Mouse (Mus musculus) frontal cortex, postnatal 10 days (tissue): ENCODE data around the gene Alx1.
A peak's percentile ranks its signal among the peaks of the same experiment; 100 is the strongest.

Source experiments
- DNase-seq, 2 experiments: peaks; one replicate each; pipeline ENCODE4 v3.0.0; 2022; ENCODE audit warnings: low spot score in 2 of 2, mixed read lengths in 1 of 2

Alx1 gene

DNA sequence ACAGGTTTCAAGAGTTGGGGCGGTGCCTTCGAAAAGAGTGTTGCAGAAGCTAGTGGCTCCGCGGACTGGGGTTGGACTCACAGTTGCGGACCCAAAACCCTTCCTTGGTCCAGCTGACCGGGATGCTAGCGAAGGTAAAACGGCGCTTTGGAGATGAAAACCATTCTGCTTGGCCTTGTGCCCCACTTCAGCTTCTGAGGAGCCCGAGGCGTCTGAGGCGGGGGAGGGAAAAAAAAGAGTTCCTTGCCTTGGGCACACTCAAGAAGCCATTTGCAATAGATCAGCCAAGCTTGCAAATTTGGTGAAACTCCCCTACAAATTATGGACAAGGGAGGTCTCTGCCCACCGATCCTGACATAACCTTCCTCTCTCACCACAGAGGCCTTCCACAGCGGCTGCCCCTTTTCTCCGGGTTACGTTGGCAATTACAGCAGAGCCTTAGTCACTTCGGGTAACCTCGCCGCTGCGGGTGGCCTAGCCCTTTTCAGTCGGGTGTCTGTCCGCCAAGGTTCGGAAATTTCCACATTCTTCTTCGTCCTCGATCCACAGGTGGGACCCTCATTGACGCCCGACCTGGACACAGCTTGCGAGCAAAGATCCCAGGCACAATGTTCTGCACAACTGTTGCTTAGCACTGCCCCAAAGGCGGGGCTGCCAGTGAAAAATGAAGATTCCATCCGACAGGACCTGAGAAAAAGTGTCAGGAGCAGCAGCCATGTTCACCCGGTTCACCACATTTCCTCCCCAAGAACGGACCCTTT lies at the start of gene Alx1:
Alx1 (minus strand) TSS at position 486 of the 761 bp plus-strand sequence.
- DNase-seq: no peak

DNA sequence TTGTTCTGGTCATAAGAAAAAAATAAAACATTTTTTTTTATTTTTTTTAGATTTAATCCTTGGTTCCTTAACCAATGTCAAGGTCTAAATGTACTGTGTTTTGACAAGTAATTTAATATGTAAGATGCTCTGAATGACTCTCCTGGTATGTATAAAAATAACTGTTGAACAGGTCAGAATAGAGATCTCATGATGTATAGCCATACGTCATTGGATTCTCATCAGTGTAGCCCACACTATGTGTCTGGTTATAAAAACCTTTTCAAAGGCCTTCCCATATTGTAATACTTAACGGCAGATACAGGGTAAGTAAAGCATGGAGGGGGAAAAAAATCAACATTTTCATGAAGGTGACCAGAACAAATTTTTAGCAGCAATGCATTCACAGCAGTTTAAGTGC lies 19.6 kb upstream of the Alx1 start:
- DNase-seq: no peak

DNA sequence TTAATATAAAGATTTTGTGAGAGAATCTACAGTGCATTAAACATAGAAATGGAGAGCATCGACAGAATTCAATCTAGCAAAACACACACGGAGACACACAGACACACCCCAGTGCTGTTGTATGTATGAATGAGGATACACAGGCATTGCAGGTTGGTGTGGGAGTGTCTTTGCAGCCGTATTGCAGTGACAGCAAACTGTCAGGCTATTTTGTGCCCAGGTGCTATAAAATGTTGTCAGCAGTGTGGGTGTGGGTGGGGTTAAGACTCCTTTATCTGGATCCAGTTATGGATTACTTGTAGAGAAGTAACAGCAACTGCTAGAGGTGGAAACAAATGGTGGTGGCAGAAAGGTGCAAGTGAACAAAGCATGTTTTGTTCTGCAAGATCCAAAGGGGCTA lies 16.6 kb upstream of the Alx1 start:
- no peak for DNase-seq

GRCm38 (mm10) chr10:103045019-103045418 lies 15.0 kb upstream of the Alx1 start:
- DNase-seq: no peak

DNA sequence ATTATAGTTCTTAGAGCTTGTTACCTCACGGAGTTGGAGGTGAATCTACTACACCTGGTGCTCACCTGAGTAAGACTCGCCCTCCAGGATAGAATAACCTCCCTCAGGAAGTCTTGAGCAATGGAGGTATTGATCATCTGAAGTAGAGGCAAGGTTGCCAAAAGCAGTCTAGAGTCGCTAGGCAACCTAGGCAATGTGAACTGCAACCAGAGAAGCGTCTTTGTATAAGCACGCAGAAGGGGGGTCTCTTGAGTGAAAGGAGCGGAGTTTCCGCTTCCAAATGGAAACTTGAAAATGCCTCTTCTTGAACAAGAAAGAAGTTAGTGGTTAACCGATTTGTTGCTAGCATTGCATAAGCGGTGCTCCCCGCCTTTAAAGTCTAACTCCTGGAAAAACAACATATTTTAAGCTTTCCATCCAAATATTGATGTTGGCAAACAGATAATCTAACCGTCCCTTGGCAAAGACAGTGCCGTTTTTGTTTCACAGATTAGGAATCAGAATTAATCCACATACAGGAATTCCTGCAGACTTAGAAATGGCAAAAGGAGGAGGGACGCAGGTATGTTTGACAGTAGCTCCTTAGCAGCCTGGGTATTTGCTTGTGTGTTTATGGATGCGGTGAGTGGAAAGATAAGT lies 5.1 kb upstream of the Alx1 start:
- no peak for DNase-seq

- no peak for DNase-seq
Measured at GRCm38 (mm10) chr10:103030931-103031330, 916 bp upstream of the Alx1 start.

DNA sequence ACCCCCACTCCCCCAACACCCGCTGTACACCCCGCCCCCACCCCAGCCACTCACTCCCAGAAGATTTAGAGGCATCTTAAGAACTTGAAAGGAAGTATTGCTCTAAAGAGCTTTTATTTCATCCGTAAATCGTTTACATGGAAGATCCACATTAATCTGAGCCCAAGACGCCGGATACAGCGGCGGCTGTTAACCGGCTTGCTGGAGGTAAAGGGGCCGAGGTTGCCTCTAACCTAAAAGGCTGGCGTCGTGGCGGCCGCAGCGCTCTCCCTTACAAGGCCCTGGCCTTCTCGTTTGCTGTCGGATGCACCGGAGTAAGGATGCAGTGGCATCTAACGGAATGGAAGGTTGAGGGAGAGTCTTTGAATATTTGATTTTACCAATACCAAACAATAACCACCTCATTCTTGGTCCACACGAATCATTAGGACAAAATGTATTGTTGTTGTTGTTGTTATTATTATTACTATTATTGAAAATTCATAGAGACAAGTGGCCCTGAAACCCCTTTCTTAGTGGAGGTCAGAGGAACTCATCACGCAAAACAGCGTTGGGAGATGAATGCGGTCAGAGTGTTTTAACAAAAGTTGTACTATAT lies 784 bp downstream of the Alx1 start:
- no peak for DNase-seq

- no peak for DNase-seq
Measured at GRCm38 (mm10) chr10:103028253-103029131, 1.5 kb downstream of the Alx1 start.

DNA sequence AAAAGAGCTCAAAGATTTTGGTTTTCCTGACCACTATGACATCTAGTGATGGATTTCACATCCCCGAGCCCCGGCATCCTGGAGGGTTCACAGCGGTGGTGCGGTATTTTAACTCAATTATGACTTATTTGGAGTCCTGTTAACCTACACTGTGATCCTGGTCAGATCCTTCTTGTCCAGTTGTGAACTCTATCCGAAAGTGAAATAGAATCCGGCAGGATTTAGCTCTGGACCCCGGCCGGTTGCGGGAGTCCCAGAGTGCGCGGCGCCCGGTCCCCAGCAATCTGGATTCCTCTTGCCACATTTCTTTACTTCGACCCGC lies 2.1 kb downstream of the Alx1 start:
- DNase-seq: no peak

- DNase-seq: peak in 1 of 2 experiments; percentile 8
Measured at GRCm38 (mm10) chr10:103027226-103027930, 2.6 kb downstream of the Alx1 start.

GRCm38 (mm10) chr10:103026636-103027225 lies 3.3 kb downstream of the Alx1 start:
- DNase-seq: no peak

- DNase-seq: no peak
Measured at GRCm38 (mm10) chr10:103002556-103002955, 27.5 kb downstream of the Alx1 start.

DNA sequence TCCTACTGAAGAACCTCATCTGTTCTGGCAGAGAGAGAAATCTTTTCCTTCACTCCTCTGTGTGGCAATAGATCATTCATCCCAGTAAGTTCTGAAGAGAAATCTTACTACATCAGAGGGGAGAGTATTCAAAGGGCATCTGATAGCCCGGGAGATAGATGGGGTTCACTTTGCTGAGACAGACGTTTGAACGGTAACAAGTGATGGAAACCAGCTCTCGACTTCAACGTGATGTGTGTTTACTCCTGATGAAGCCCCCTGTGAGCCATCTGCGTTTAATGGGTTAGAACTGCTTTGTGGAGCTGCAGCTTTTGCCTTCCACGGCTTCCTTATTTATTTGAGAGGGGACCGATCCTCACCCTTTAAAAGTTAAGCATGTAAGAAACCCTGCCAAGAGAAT lies 29.1 kb downstream of the Alx1 start:
- DNase-seq: no peak

DNA sequence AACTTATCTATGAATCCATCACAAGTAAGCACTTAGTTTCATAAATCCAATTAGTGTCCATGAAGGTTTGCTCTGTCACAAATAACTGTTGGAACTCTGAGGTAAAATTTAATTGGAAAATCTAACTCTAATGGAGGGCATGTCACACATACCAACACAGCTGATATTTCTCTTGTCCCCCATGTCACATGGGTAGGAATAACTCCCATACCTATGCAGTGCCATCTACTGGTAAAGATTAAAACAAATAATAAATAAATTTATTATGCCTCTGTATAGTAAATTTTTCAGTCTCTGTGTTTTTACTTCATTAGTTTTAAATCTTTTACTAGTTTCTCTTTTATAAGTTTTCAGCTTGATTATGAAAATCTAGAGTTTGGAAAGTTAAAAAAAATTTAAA lies 30.4 kb downstream of the Alx1 start:
- DNase-seq: no peak

DNA sequence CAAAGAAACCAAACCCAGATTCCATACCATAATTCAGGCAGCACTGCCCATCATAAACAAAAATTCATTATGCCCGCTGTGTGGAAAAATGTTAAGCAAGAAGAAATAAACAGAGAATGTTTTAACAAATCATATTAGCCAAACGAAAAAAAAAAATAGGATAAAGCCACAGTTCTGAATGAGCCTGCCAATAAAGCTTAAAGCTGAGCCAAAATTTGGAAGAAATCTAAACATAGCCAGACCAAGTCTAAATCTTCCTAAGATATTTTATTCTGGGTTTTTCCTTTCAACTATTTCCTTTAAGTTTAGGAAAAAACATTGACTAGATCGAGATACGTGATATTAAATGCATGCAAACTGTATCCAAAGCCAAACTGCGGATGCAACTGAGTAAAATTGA lies 54.9 kb downstream of the Alx1 start:
- no peak for DNase-seq

DNA sequence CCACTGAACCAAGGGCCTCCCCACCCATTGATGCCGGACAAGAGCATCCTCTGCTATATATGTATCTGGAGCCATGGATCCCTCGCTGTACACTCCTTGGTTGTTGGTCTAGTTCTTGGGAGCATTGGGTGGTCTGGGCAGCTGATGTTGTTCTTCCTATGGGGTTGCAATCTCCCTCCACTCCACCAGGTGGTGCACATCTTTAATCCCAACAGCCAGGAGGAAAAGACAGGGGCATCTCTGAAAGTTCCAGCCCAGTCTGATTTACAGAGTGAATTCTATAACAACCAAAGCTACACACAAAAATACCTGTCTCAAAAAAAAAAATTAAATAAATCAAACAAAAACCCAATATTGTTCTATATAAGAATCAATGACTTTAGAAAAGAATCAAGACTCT lies 70.4 kb downstream of the Alx1 start:
- no peak for DNase-seq
